Mouse (Mus musculus) cerebellum, adult 2 months (tissue): ENCODE measurements around the gene Rnft1.

Experiments used
- CTCF ChIP-seq: fragments of 200-500 bp; IDR thresholded peaks from 2 replicates; pipeline ENCODE4 v1.5.1; 2011; ENCODE audit warnings: low read depth, mild to moderate bottlenecking, control low read depth, low read length, moderate library complexity, borderline replicate concordance; ENCODE audit not compliant: insufficient read depth
- POLR2A ChIP-seq: fragments of 200-500 bp; IDR thresholded peaks from 2 replicates; pipeline ENCODE4 v1.6.1; 2011; ENCODE audit warnings: low read length, control low read depth, borderline replicate concordance; ENCODE audit not compliant: insufficient read depth

GRCm38 (mm10) chr11:86438261-86438660 is 46.2 kb upstream of the Rnft1 start:
- TF ChIP-seq POLR2A, result no peak
- TF ChIP-seq CTCF, result no peak
